ENCODE assay signal across 8 mouse cellular contexts in genomic region chr12:55820661-55821314, GRCm38 (mm10). TPM values are rescaled to one million over a fixed set of nuclear protein-coding genes. Genes with fewer than 3 reads are reported as not detected.
DNase-seq lines count a peak whose midpoint lies in the region; ATAC-seq and TF ChIP-seq lines count a peak whose summit lies in the region.

Gene Ralgapa1 (minus strand): TSS chr12:55821167.

- peak within 1 kb of the TSS; percentile 72 for H3K9ac ChIP-seq in CH12.LX (ENCODE audit: insufficient read depth, low read depth)
- H3K9ac ChIP-seq in forebrain, embryonic 12.5 days, result peak within 1 kb of the TSS; percentile 92
- peak within 1 kb of the TSS; percentile 95 for H3K9ac ChIP-seq in heart, postnatal 0 days (replicated peaks; ENCODE audit: low read depth, low read length)
- H3K9ac ChIP-seq in liver, embryonic 16.5 days (ENCODE audit: low read depth, low read length), result peak within 1 kb of the TSS; percentile 89
- peak within 1 kb of the TSS; percentile 87 for H3K9ac ChIP-seq in neural tube, embryonic 13.5 days

- peak; percentile 80 for TF ChIP-seq POLR2A in CH12.LX (IDR thresholded peaks at IDR 0.05; ENCODE audit: low read depth, low read length)
- TF ChIP-seq POLR2A in testis, adult 2 months (IDR thresholded peaks at IDR 0.05; ENCODE audit: control insufficient read depth, low read depth, low read length), result peak; percentile 77

- in situ Hi-C loops in CH12.LX (cut with MboI; ENCODE audit: low pct_ligation_motif_present, low pct_unique_long_range_greater_than_20kb, low sequenced_read_pairs), result no loop called here

- no peak for TF ChIP-seq EP300 in CH12.LX (IDR thresholded peaks at IDR 0.05; ENCODE audit: low read length)
- no peak for TF ChIP-seq EP300 in heart, postnatal 0 days (IDR thresholded peaks at IDR 0.05; ENCODE audit: low read depth)

- peak; percentile 96 for ATAC-seq in forebrain, embryonic 12.5 days (ENCODE audit: low FRiP score)
- ATAC-seq in heart, postnatal 0 days (ENCODE audit: insufficient read depth, low read depth), result peak; percentile 95
- ATAC-seq in liver, embryonic 16.5 days (ENCODE audit: low read depth), result peak; percentile 87
- peak; percentile 95 for ATAC-seq in neural tube, embryonic 13.5 days (ENCODE audit: low read depth)

- peaks cover 3% of the 10 kb centered on the region for H3K9me3 ChIP-seq in CH12.LX (replicated peaks; ENCODE audit: low read length)
- H3K9me3 ChIP-seq in forebrain, embryonic 12.5 days, result no peaks in the 10 kb centered on the region
- no peaks in the 10 kb centered on the region for H3K9me3 ChIP-seq in heart, postnatal 0 days (replicated peaks; ENCODE audit: control insufficient read depth, low read length)
- H3K9me3 ChIP-seq in liver, embryonic 16.5 days (replicated peaks; ENCODE audit: control insufficient read depth, low read length), result peaks cover 3% of the 10 kb centered on the region; the same call in 1 of the 2 replicates
- no peaks in the 10 kb centered on the region for H3K9me3 ChIP-seq in neural tube, embryonic 13.5 days

- TF ChIP-seq RAD21 in CH12.LX (IDR thresholded peaks at IDR 0.05; ENCODE audit: low read depth, low read length), result no peak

- under 1% methylated on average over 68 of the region's 78 CpGs for WGBS in forebrain, embryonic 12.5 days
- under 1% methylated on average over 71 of the region's 78 CpGs for WGBS in heart, postnatal 0 days
- under 1% methylated on average over 66 of the region's 78 CpGs for WGBS in liver, embryonic 16.5 days (ENCODE audit: insufficient replicate concordance)
- WGBS in neural tube, embryonic 13.5 days, result under 1% methylated on average over 77 of the region's 78 CpGs

- no peaks in the 10 kb centered on the region for H3K36me3 ChIP-seq in CH12.LX (replicated peaks in 1 of 2; ENCODE audit: control insufficient read depth in 1 of 2, insufficient read depth in 1 of 2, low read length in 1 of 2)
- H3K36me3 ChIP-seq in forebrain, embryonic 12.5 days (replicated peaks), result no peaks in the 10 kb centered on the region
- H3K36me3 ChIP-seq in heart, postnatal 0 days (replicated peaks; ENCODE audit: control insufficient read depth, insufficient read depth, low read length), result no peaks in the 10 kb centered on the region
- H3K36me3 ChIP-seq in liver, embryonic 16.5 days (ENCODE audit: control insufficient read depth, insufficient read depth), result no peaks in the 10 kb centered on the region
- H3K36me3 ChIP-seq in neural tube, embryonic 13.5 days, result no peaks in the 10 kb centered on the region
- no peaks in the 10 kb centered on the region for H3K36me3 ChIP-seq in testis, adult 2 months (ENCODE audit: control insufficient read depth, insufficient read depth, low read length)

- peak within 1 kb of the TSS; percentile 65 for H3K4me2 ChIP-seq in CH12.LX (ENCODE audit: insufficient read depth, low read depth, poor library complexity, severe bottlenecking)
- H3K4me2 ChIP-seq in forebrain, embryonic 12.5 days, result peak within 1 kb of the TSS; percentile 71
- H3K4me2 ChIP-seq in heart, postnatal 0 days (ENCODE audit: low read depth, low read length), result peak within 1 kb of the TSS; percentile 68
- peak within 1 kb of the TSS; percentile 90 for H3K4me2 ChIP-seq in liver, embryonic 16.5 days (ENCODE audit: low read depth, low read length)
- peak within 1 kb of the TSS; percentile 67 for H3K4me2 ChIP-seq in neural tube, embryonic 13.5 days

- H3K4me1 ChIP-seq in CH12.LX (ENCODE audit: control insufficient read depth in 1 of 2, insufficient read depth in 2 of 2), result peaks cover 3 to 22% of the 10 kb centered on the region in 2 experiments; a peak in 3 of 4 replicates
- peaks cover 12% of the 10 kb centered on the region for H3K4me1 ChIP-seq in forebrain, embryonic 12.5 days
- peaks cover 5% of the 10 kb centered on the region; the same call in 1 of the 2 replicates for H3K4me1 ChIP-seq in heart, postnatal 0 days (ENCODE audit: control insufficient read depth, insufficient read depth)
- H3K4me1 ChIP-seq in liver, embryonic 16.5 days (ENCODE audit: control insufficient read depth, low read depth, low read length), result peaks cover 6% of the 10 kb centered on the region
- peaks cover 19% of the 10 kb centered on the region for H3K4me1 ChIP-seq in neural tube, embryonic 13.5 days (replicated peaks)
- peaks cover 4% of the 10 kb centered on the region for H3K4me1 ChIP-seq in testis, adult 2 months (ENCODE audit: control insufficient read depth, insufficient read depth, low read length)

- peak within 1 kb of the TSS; percentile 73 to 92 (median 87) for H3K4me3 ChIP-seq in CH12.LX (replicated peaks in 1 of 3; ENCODE audit: low read depth in 2 of 3, low read length in 2 of 3, poor library complexity in 1 of 3)
- peak within 1 kb of the TSS; percentile 90 for H3K4me3 ChIP-seq in forebrain, embryonic 12.5 days (replicated peaks)
- H3K4me3 ChIP-seq in heart, postnatal 0 days (ENCODE audit: low read depth, low read length), result peak within 1 kb of the TSS; percentile 94
- H3K4me3 ChIP-seq in liver, embryonic 16.5 days (ENCODE audit: low read depth, low read length), result peak within 1 kb of the TSS; percentile 74
- peak within 1 kb of the TSS; percentile 87 for H3K4me3 ChIP-seq in neural tube, embryonic 13.5 days
- H3K4me3 ChIP-seq in testis, adult 2 months (ENCODE audit: control insufficient read depth, low read depth, low read length), result peak within 1 kb of the TSS; percentile 98

- peak; percentile 94 for DNase-seq in CH12.LX (ENCODE audit: extremely low read depth)
- DNase-seq in c-Kit-positive CD71-positive TER-119-negative erythroid progenitor cells, embryonic 14.5 days (ENCODE audit: low read depth), result peak; percentile 84
- peak; percentile 94 for DNase-seq in heart, postnatal 0 days (ENCODE audit: low spot score)
- peak; percentile 94 to 95 for DNase-seq in kidney, postnatal 4 days

- dilution Hi-C loops in CH12.LX (cut with MboI; ENCODE audit: extremely low pct_ligation_motif_present, extremely low pct_unique_long_range_greater_than_20kb, low sequenced_read_pairs), result no loop called here

- H3K79me2 ChIP-seq in CH12.LX (replicated peaks; ENCODE audit: control insufficient read depth, extremely low read depth, insufficient read depth, poor library complexity, severe bottlenecking), result peaks cover 9% of the 10 kb centered on the region

- TF ChIP-seq CTCF in CH12.LX (conservative IDR thresholded peaks at IDR 0.05 in 1 of 2, IDR thresholded peaks at IDR 0.05 in 1 of 2; ENCODE audit: low read depth in 2 of 2, low read length in 2 of 2), result peak in 1 of 2 experiments; percentile 52; a peak in 2 of 4 replicates
- TF ChIP-seq CTCF in heart, postnatal 0 days (IDR thresholded peaks at IDR 0.05; ENCODE audit: low read depth), result peak; percentile 44
- TF ChIP-seq CTCF in testis, adult 2 months (IDR thresholded peaks at IDR 0.05; ENCODE audit: control insufficient read depth, insufficient read depth, insufficient replicate concordance, low read depth, low read length), result no peak

- no peaks in the 10 kb centered on the region for H3K27me3 ChIP-seq in CH12.LX (replicated peaks)
- H3K27me3 ChIP-seq in forebrain, embryonic 12.5 days, result no peaks in the 10 kb centered on the region
- H3K27me3 ChIP-seq in heart, postnatal 0 days (ENCODE audit: control insufficient read depth, insufficient read depth, low read length), result no peaks in the 10 kb centered on the region
- no peaks in the 10 kb centered on the region for H3K27me3 ChIP-seq in liver, embryonic 16.5 days (ENCODE audit: control insufficient read depth, insufficient read depth, low read depth, low read length)
- no peaks in the 10 kb centered on the region for H3K27me3 ChIP-seq in neural tube, embryonic 13.5 days
- H3K27me3 ChIP-seq in testis, adult 2 months (ENCODE audit: control insufficient read depth, insufficient read depth, low read length), result no peaks in the 10 kb centered on the region

- peak within 1 kb of the TSS; percentile 61 for H3K27ac ChIP-seq in CH12.LX (ENCODE audit: insufficient read depth, low read depth)
- peak within 1 kb of the TSS; percentile 96 for H3K27ac ChIP-seq in forebrain, embryonic 12.5 days
- H3K27ac ChIP-seq in heart, postnatal 0 days (ENCODE audit: low read depth), result peak within 1 kb of the TSS; percentile 98
- peak within 1 kb of the TSS; percentile 87 for H3K27ac ChIP-seq in liver, embryonic 16.5 days (ENCODE audit: low read length)
- peak within 1 kb of the TSS; percentile 97 for H3K27ac ChIP-seq in neural tube, embryonic 13.5 days (replicated peaks)
- peak within 1 kb of the TSS; percentile 99 for H3K27ac ChIP-seq in testis, adult 2 months (ENCODE audit: control insufficient read depth, insufficient read depth, low read depth, low read length)

TF ChIP-seq in CH12.LX, 34 proteins besides CTCF, POLR2A, EP300 and RAD21 (continues in another document):
- no peak for TF ChIP-seq MAZ (IDR thresholded peaks at IDR 0.05; ENCODE audit: low read depth, low read length)
- TF ChIP-seq USF2 (conservative IDR thresholded peaks at IDR 0.05; ENCODE audit: low read depth, low read length), result no peak
- TF ChIP-seq MXI1 (IDR thresholded peaks at IDR 0.05; ENCODE audit: low read depth, low read length), result peak; percentile 69
- no peak; the same call in 1 of the 2 replicates for TF ChIP-seq MAX (IDR thresholded peaks at IDR 0.05; ENCODE audit: low read length)
- TF ChIP-seq TBP (conservative IDR thresholded peaks at IDR 0.05; ENCODE audit: low read depth, low read length), result peak; percentile 74; the same call in 1 of the 2 replicates
- TF ChIP-seq IRF4 (IDR thresholded peaks at IDR 0.05; ENCODE audit: low read depth, low read length), result 0 out of 2 replicates have a peak, but pooled peaks have one; percentile 32
- TF ChIP-seq TCF12 (IDR thresholded peaks at IDR 0.05; ENCODE audit: low read depth, low read length), result peak; percentile 72; the same call in 1 of the 2 replicates
- peak; percentile 80 for TF ChIP-seq NELFE (IDR thresholded peaks at IDR 0.05; ENCODE audit: low read depth, low read length)
- no peak for TF ChIP-seq MYC (IDR thresholded peaks at IDR 0.05; ENCODE audit: low read depth, low read length)
- no peak for TF ChIP-seq ZKSCAN1 (IDR thresholded peaks at IDR 0.05; ENCODE audit: borderline replicate concordance, low read depth, low read length)
- TF ChIP-seq ZC3H11A (IDR thresholded peaks at IDR 0.05; ENCODE audit: low read depth, low read length), result no peak
- no peak for TF ChIP-seq JUND (conservative IDR thresholded peaks at IDR 0.05; ENCODE audit: low read depth, low read length)

RNA-seq across cellular contexts. Expression of gene Ralgapa1, which starts in this region (rescaled TPM):
- total RNA-seq in CH12.LX (2012; rRNA removed) (8.9 and 10.3 TPM in 2 replicates), CH12.LX (2014; rRNA removed) (18.5 and 19.2 TPM in 2 replicates)
- 18.6 and 24.4 TPM in 2 replicates for polyA plus RNA-seq in CH12.LX (2012; ENCODE audit: insufficient read length, low read depth)
- 18.3 and 25.3 TPM in 2 replicates for polyA plus RNA-seq in forebrain, embryonic 12.5 days (2016; fragmentation: Nextera tagmentation; extraction: Ambion mirVana)
- 50.3 and 53.1 TPM in 2 replicates for total RNA-seq in heart, postnatal 0 days (2014; rRNA removed; ENCODE audit: low replicate concordance)
- 12.4 and 12.8 TPM in 2 replicates for polyA plus RNA-seq in heart, postnatal 0 days (2015; fragmentation: Nextera tagmentation; extraction: Ambion mirVana)
- polyA plus RNA-seq in liver, embryonic 16.5 days (2015; fragmentation: Nextera tagmentation; extraction: Ambion mirVana), result 3.2 TPM in 2 replicates
- 21.0 and 22.6 TPM in 2 replicates for polyA plus RNA-seq in neural tube, embryonic 13.5 days (2015; fragmentation: Nextera tagmentation; extraction: Ambion mirVana)
- 32.3 and 35.5 TPM in 2 replicates for polyA plus RNA-seq in testis, adult 2 months (2012; rRNA removed)

Comparison
In these comparisons a context has a peak if more than half of its experiments do, and no peak if none do; other contexts are left out.
1. Peak in every context shown above with its lines: DNase-seq, ATAC-seq, H3K4me3 ChIP-seq and H3K27ac ChIP-seq.